ENCODE assay signal across 8 mouse cellular contexts in genomic region chr4:155769496-155769879, GRCm38 (mm10). TPM values are rescaled to one million over a fixed set of nuclear protein-coding genes. Genes with fewer than 3 reads are reported as not detected.
DNase-seq lines count a peak whose midpoint lies in the region; ATAC-seq lines count a peak whose summit lies in the region.

No protein-coding gene starts in this region.

- peak overlapping the region; percentile 90 for H3K4me2 ChIP-seq in heart, embryonic 15.5 days
- H3K4me2 ChIP-seq in hindbrain, embryonic 13.5 days: peak overlapping the region; percentile 71
- peak overlapping the region; percentile 73 for H3K4me2 ChIP-seq in midbrain, embryonic 14.5 days (ENCODE audit: low read length)

- H3K36me3 ChIP-seq in heart, embryonic 15.5 days: no peaks in the 10 kb centered on the region
- H3K36me3 ChIP-seq in hindbrain, embryonic 13.5 days: no peaks in the 10 kb centered on the region
- H3K36me3 ChIP-seq in midbrain, embryonic 14.5 days (ENCODE audit: control insufficient read depth, insufficient read depth, low read length): no peaks in the 10 kb centered on the region

- H3K9ac ChIP-seq in heart, embryonic 15.5 days: peak overlapping the region; percentile 81
- peak overlapping the region; percentile 80 for H3K9ac ChIP-seq in hindbrain, embryonic 13.5 days
- H3K9ac ChIP-seq in midbrain, embryonic 14.5 days (replicated peaks; ENCODE audit: low read length): peak overlapping the region; percentile 73

- WGBS in heart, embryonic 15.5 days: 55% methylated on average over 5 of the region's 5 CpGs
- 62% methylated on average over 5 of the region's 5 CpGs for WGBS in hindbrain, embryonic 13.5 days
- WGBS in midbrain, embryonic 14.5 days: 53% methylated on average over 5 of the region's 5 CpGs

- ATAC-seq in heart, embryonic 15.5 days (replicated peaks; ENCODE audit: insufficient number of reproducible peaks, insufficient read depth, low FRiP score, low read depth): no peak
- no peak for ATAC-seq in hindbrain, embryonic 13.5 days (ENCODE audit: low FRiP score)
- ATAC-seq in midbrain, embryonic 14.5 days (ENCODE audit: low FRiP score, low TSS enrichment): no peak

- intact Hi-C loops in heart, postnatal 14 days (cut with DNase I): loop anchor here (1.0 to 5.0 kb wide), 2 partner anchors 15 to 33 kb away; partner anchors contain the start of gene Mrpl20

- 0 out of 2 replicates have a peak overlapping the region, but pooled peaks have one; percentile 74 for H3K27ac ChIP-seq in heart, embryonic 15.5 days
- H3K27ac ChIP-seq in brown adipose tissue, adult 24 weeks (replicated peaks; ENCODE audit: low read depth, low read length): peak overlapping the region; percentile 92; the same call in 1 of the 2 replicates
- H3K27ac ChIP-seq in hindbrain, embryonic 13.5 days: peak overlapping the region; percentile 72; the same call in 1 of the 2 replicates
- H3K27ac ChIP-seq in midbrain, embryonic 14.5 days (replicated peaks; ENCODE audit: low read depth, low read length): peak overlapping the region; percentile 70

- H3K4me1 ChIP-seq in heart, embryonic 15.5 days (replicated peaks): peaks cover 22% of the 10 kb centered on the region
- H3K4me1 ChIP-seq in brown adipose tissue, adult 24 weeks (ENCODE audit: control insufficient read depth, insufficient read depth, insufficient read length, low read length): no peaks in the 10 kb centered on the region
- peaks cover 28% of the 10 kb centered on the region for H3K4me1 ChIP-seq in hindbrain, embryonic 13.5 days (replicated peaks)
- H3K4me1 ChIP-seq in midbrain, embryonic 14.5 days (ENCODE audit: control insufficient read depth, insufficient read depth, low read length): peaks cover 13% of the 10 kb centered on the region; the same call in 1 of the 2 replicates

- H3K9me3 ChIP-seq in heart, embryonic 15.5 days (replicated peaks): no peaks in the 10 kb centered on the region
- no peaks in the 10 kb centered on the region for H3K9me3 ChIP-seq in hindbrain, embryonic 13.5 days
- H3K9me3 ChIP-seq in midbrain, embryonic 14.5 days (ENCODE audit: control insufficient read depth, low read length): no peaks in the 10 kb centered on the region

- peak overlapping the region; percentile 59 for H3K4me3 ChIP-seq in heart, embryonic 15.5 days
- peak overlapping the region; percentile 78 for H3K4me3 ChIP-seq in brown adipose tissue, adult 24 weeks (ENCODE audit: insufficient read depth, low read depth, low read length)
- peak overlapping the region; percentile 50 for H3K4me3 ChIP-seq in hindbrain, embryonic 13.5 days
- peak overlapping the region; percentile 47 for H3K4me3 ChIP-seq in midbrain, embryonic 14.5 days (replicated peaks; ENCODE audit: low read depth, low read length)

- peaks cover 33% of the 10 kb centered on the region for H3K27me3 ChIP-seq in heart, embryonic 15.5 days
- peaks cover 37% of the 10 kb centered on the region for H3K27me3 ChIP-seq in hindbrain, embryonic 13.5 days
- H3K27me3 ChIP-seq in midbrain, embryonic 14.5 days (ENCODE audit: control insufficient read depth, insufficient read depth, low read length): peaks cover 19% of the 10 kb centered on the region; the same call in 1 of the 2 replicates

- no peak for DNase-seq in heart, postnatal 14 days
- no peak for DNase-seq in midbrain, embryonic 14.5 days
- no peak for DNase-seq in embryo, embryonic 11 days
- DNase-seq in urinary bladder, adult 18-20 months (ENCODE audit: low spot score in 2 of 2): no peak
- no peak for DNase-seq in cerebellum, adult 18-20 months

RNA-seq across cellular contexts. Expression of gene Vwa1, which starts 5.0 kb away (rescaled TPM):
- 5.9 and 7.8 TPM in 2 replicates for polyA plus RNA-seq in heart, embryonic 15.5 days (2015; fragmentation: Nextera tagmentation; extraction: Ambion mirVana)
- total RNA-seq in heart, postnatal 14 days (2021): 10 to 100 TPM in 1 of 2 experiments, 1 to 10 TPM in 1; 9.2 to 12.6 TPM
- polyA plus RNA-seq in brown adipose tissue, adult 24 weeks (2012; ENCODE audit: insufficient read depth, insufficient read length, missing spikeins): 2.3 and 3.9 TPM in 2 replicates
- 23.2 and 24.4 TPM in 2 replicates for polyA plus RNA-seq in hindbrain, embryonic 13.5 days (2015; fragmentation: Nextera tagmentation; extraction: Ambion mirVana)
- polyA plus RNA-seq in midbrain, embryonic 14.5 days (2014; fragmentation: Nextera tagmentation; extraction: Ambion mirVana): 18.0 and 24.4 TPM in 2 replicates

RNA-seq across cellular contexts. Expression of gene Atad3a, which starts 8.6 kb away (rescaled TPM):
- 88.9 and 108 TPM in 2 replicates for polyA plus RNA-seq in heart, embryonic 15.5 days (2015; fragmentation: Nextera tagmentation; extraction: Ambion mirVana)
- 10 to 100 TPM; 54.3 to 59.2 TPM for total RNA-seq in heart, postnatal 14 days (2021)
- polyA plus RNA-seq in brown adipose tissue, adult 24 weeks (2012; ENCODE audit: insufficient read depth, insufficient read length, missing spikeins): 57.0 and 74.0 TPM in 2 replicates
- polyA plus RNA-seq in hindbrain, embryonic 13.5 days (2015; fragmentation: Nextera tagmentation; extraction: Ambion mirVana): 78.1 and 82.3 TPM in 2 replicates
- polyA plus RNA-seq in midbrain, embryonic 14.5 days (2014; fragmentation: Nextera tagmentation; extraction: Ambion mirVana): 77.4 and 79.8 TPM in 2 replicates

RNA-seq across cellular contexts. Expression of gene Tmem88b, which starts 16.2 kb away (rescaled TPM):
- 1.7 and 2.0 TPM in 2 replicates for polyA plus RNA-seq in heart, embryonic 15.5 days (2015; fragmentation: Nextera tagmentation; extraction: Ambion mirVana)
- 1 to 10 TPM; 1.2 TPM for total RNA-seq in heart, postnatal 14 days (2021)
- polyA plus RNA-seq in brown adipose tissue, adult 24 weeks (2012; ENCODE audit: insufficient read depth, insufficient read length, missing spikeins): 0.42 and 0.67 TPM in 2 replicates
- polyA plus RNA-seq in hindbrain, embryonic 13.5 days (2015; fragmentation: Nextera tagmentation; extraction: Ambion mirVana): 0.49 and 0.62 TPM in 2 replicates
- polyA plus RNA-seq in midbrain, embryonic 14.5 days (2014; fragmentation: Nextera tagmentation; extraction: Ambion mirVana): 0.43 and 0.51 TPM in 2 replicates

RNA-seq across cellular contexts. Expression of gene Ankrd65, which starts 20.8 kb away (rescaled TPM):
- 0.13 TPM in 1 of 2 replicates, not detected in the other for polyA plus RNA-seq in heart, embryonic 15.5 days (2015; fragmentation: Nextera tagmentation; extraction: Ambion mirVana)
- total RNA-seq in heart, postnatal 14 days (2021): not detected
- not detected in 2 replicates for polyA plus RNA-seq in brown adipose tissue, adult 24 weeks (2012; ENCODE audit: insufficient read depth, insufficient read length, missing spikeins)
- polyA plus RNA-seq in hindbrain, embryonic 13.5 days (2015; fragmentation: Nextera tagmentation; extraction: Ambion mirVana): not detected in 2 replicates
- not detected in 2 replicates for polyA plus RNA-seq in midbrain, embryonic 14.5 days (2014; fragmentation: Nextera tagmentation; extraction: Ambion mirVana)

RNA-seq across cellular contexts. Expression of gene Mrpl20, which starts 33.2 kb away (rescaled TPM):
- 131 TPM in 2 replicates for polyA plus RNA-seq in heart, embryonic 15.5 days (2015; fragmentation: Nextera tagmentation; extraction: Ambion mirVana)
- total RNA-seq in heart, postnatal 14 days (2021): 10 to 100 TPM; 72.4 to 72.5 TPM
- polyA plus RNA-seq in brown adipose tissue, adult 24 weeks (2012; ENCODE audit: insufficient read depth, insufficient read length, missing spikeins): 367 and 416 TPM in 2 replicates
- 253 and 261 TPM in 2 replicates for polyA plus RNA-seq in hindbrain, embryonic 13.5 days (2015; fragmentation: Nextera tagmentation; extraction: Ambion mirVana)
- 255 and 298 TPM in 2 replicates for polyA plus RNA-seq in midbrain, embryonic 14.5 days (2014; fragmentation: Nextera tagmentation; extraction: Ambion mirVana)
